Mouse (Mus musculus) ES-Bruce4 (cell line): ENCODE data around the gene Abraxas1. TPM values are rescaled to one million over a fixed set of nuclear protein-coding genes. Genes with fewer than 3 reads are reported as not detected.

ENCODE experiments used
- H3K27ac ChIP-seq: 2 replicates; pipeline ENCODE4 v1.5.1; 2012; ENCODE audit warnings: low read length, inconsistent platforms; ENCODE audit not compliant: insufficient read depth
- H3K27me3 ChIP-seq: 2 replicates; pipeline ENCODE4 v1.6.1; 2012; ENCODE audit warnings: mild to moderate bottlenecking, low read length, inconsistent platforms; ENCODE audit not compliant: control insufficient read depth, poor library complexity, insufficient read depth, severe bottlenecking
- H3K36me3 ChIP-seq: 2 replicates; pipeline ENCODE4 v1.6.1; 2012; ENCODE audit warnings: inconsistent platforms, mild to moderate bottlenecking, low read length, moderate library complexity; ENCODE audit not compliant: control insufficient read depth, poor library complexity, insufficient read depth, severe bottlenecking
- H3K4me1 ChIP-seq: one replicate; pipeline ENCODE4 v1.8.1; 2011; ENCODE audit warnings: low read length; ENCODE audit not compliant: control insufficient read depth, insufficient read depth
- H3K4me3 ChIP-seq: 2 replicates; pipeline ENCODE4 v1.5.1; 2011; ENCODE audit warnings: low read depth, mild to moderate bottlenecking, low read length
- H3K9ac ChIP-seq: 2 replicates; pipeline ENCODE4 v1.6.1; 2012; ENCODE audit warnings: low read depth, mild to moderate bottlenecking, inconsistent platforms; ENCODE audit not compliant: poor library complexity, severe bottlenecking
- H3K9me3 ChIP-seq: replicated peaks from 2 replicates; pipeline ENCODE4 v1.6.1; 2012; ENCODE audit warnings: mild to moderate bottlenecking, low read length, inconsistent platforms; ENCODE audit not compliant: control insufficient read depth, poor library complexity, insufficient read depth, severe bottlenecking
- CTCF ChIP-seq: IDR thresholded peaks from one replicate; pipeline ENCODE4 v1.8.1; 2011; ENCODE audit warnings: low read depth, low read length
- EP300 ChIP-seq: IDR thresholded peaks from 2 replicates; pipeline ENCODE4 v1.6.1; 2011; ENCODE audit warnings: low read depth, low read length; ENCODE audit not compliant: insufficient read depth
- POLR2A ChIP-seq: IDR thresholded peaks from one replicate; pipeline ENCODE4 v1.8.1; 2011; ENCODE audit warnings: low read length; ENCODE audit not compliant: insufficient read depth
- polyA plus RNA-seq: library from polyadenylated mRNA; stranded (reverse); fragments of >200 nt; gene quantifications from 2 replicates; pipeline ENCODE4 v1.2.4, GENCODE M21; 2011; ENCODE audit warnings: low read depth; ENCODE audit not compliant: missing spikeins, insufficient read depth, insufficient read length

The Abraxas1 gene
- polyA plus RNA-seq, 1 experiment, result 37.4 TPM

- TF ChIP-seq POLR2A (no peak), EP300 (no peak), CTCF (no peak)
- H3K27ac ChIP-seq, result peak overlapping the region; percentile 21; the same call in 1 of the 2 replicates
Measured at GRCm38 (mm10) chr5:100845848-100846598, 25.3 kb upstream of the Abraxas1 start.

GRCm38 (mm10) chr5:100845485-100845847, 24.7 kb upstream of the Abraxas1 start, which contains the start of gene Gpat3:
Gene Gpat3 (plus strand): TSS chr5:100845713.
- no peaks in the 10 kb centered on the region; the same call in 1 of the 2 replicates for H3K9me3 ChIP-seq
- peak within 1 kb of the TSS; percentile 52 for H3K9ac ChIP-seq
- peak within 1 kb of the TSS; percentile 92 for H3K4me3 ChIP-seq
- H3K4me1 ChIP-seq, result no peaks in the 10 kb centered on the region
- H3K27ac ChIP-seq, result peak within 1 kb of the TSS; percentile 21; the same call in 1 of the 2 replicates
- H3K27me3 ChIP-seq, result no peaks in the 10 kb centered on the region
- H3K36me3 ChIP-seq, result no peaks in the 10 kb centered on the region
- TF ChIP-seq POLR2A, result no peak
- TF ChIP-seq CTCF, result no peak
- no peak for TF ChIP-seq EP300

More at GRCm38 (mm10) chr5:100845848-100846598, 25.3 kb upstream of the Abraxas1 start:
- no peaks in the 10 kb centered on the region for H3K4me1 ChIP-seq
- H3K4me3 ChIP-seq, result peak overlapping the region; percentile 92
- no peaks in the 10 kb centered on the region for H3K27me3 ChIP-seq
- H3K9ac ChIP-seq, result peak overlapping the region; percentile 52
- no peaks in the 10 kb centered on the region for H3K36me3 ChIP-seq
- no peaks in the 10 kb centered on the region; the same call in 1 of the 2 replicates for H3K9me3 ChIP-seq

GRCm38 (mm10) chr5:100844485-100844884, 23.7 kb upstream of the Abraxas1 start:
- H3K27me3 ChIP-seq, result no peaks in the 10 kb centered on the region
- no peak overlapping the region for H3K4me3 ChIP-seq
- H3K9ac ChIP-seq, result no peak overlapping the region
- H3K4me1 ChIP-seq, result no peaks in the 10 kb centered on the region
- no peaks in the 10 kb centered on the region for H3K36me3 ChIP-seq
- no peak overlapping the region for H3K27ac ChIP-seq
- TF ChIP-seq CTCF, result no peak
- TF ChIP-seq POLR2A, result no peak
- TF ChIP-seq EP300, result no peak
- no peaks in the 10 kb centered on the region; the same call in 1 of the 2 replicates for H3K9me3 ChIP-seq

GRCm38 (mm10) chr5:100837907-100838306, 17.1 kb upstream of the Abraxas1 start:
- Histone ChIP-seq H3K27ac (no peak overlapping the region), H3K4me1 (no peaks in the 10 kb centered on the region), H3K36me3 (no peaks in the 10 kb centered on the region), H3K9ac (no peak overlapping the region), H3K4me3 (no peak overlapping the region), H3K9me3 (no peaks in the 10 kb centered on the region; the same call in 1 of the 2 replicates), H3K27me3 (no peaks in the 10 kb centered on the region)
- TF ChIP-seq POLR2A (no peak), CTCF (no peak)

- Histone ChIP-seq H3K4me1 (no peaks in the 10 kb centered on the region), H3K4me3 (no peak overlapping the region), H3K9me3 (no peaks in the 10 kb centered on the region), H3K27ac (no peak overlapping the region), H3K27me3 (no peaks in the 10 kb centered on the region), H3K36me3 (no peaks in the 10 kb centered on the region), H3K9ac (no peak overlapping the region)
- TF ChIP-seq POLR2A (no peak), CTCF (no peak), EP300 (no peak)
Measured at GRCm38 (mm10) chr5:100835862-100836538, 15.2 kb upstream of the Abraxas1 start.

- Histone ChIP-seq H3K4me1 (no peaks in the 10 kb centered on the region), H3K4me3 (no peak overlapping the region), H3K36me3 (no peaks in the 10 kb centered on the region), H3K9me3 (no peaks in the 10 kb centered on the region), H3K27ac (no peak overlapping the region), H3K9ac (no peak overlapping the region), H3K27me3 (no peaks in the 10 kb centered on the region)
- TF ChIP-seq POLR2A (no peak), EP300 (no peak), CTCF (no peak)
Measured at GRCm38 (mm10) chr5:100833841-100834240, 13.1 kb upstream of the Abraxas1 start.
